Mouse (Mus musculus) adrenal gland, postnatal 4 days (tissue): ENCODE data around the gene Mpo. TPM values are rescaled to one million over a fixed set of nuclear protein-coding genes. Genes with fewer than 3 reads are reported as not detected.

Source experiments
- microRNA-seq: library from miRNA; unstranded; fragments of <30 nt; microRNA quantifications from one replicate; pipeline ENCODE4 v1.2.0, GENCODE M21; 2021
- total RNA-seq, 2 experiments: library from RNA; stranded (reverse); gene quantifications; 2 replicates each; pipeline ENCODE4 v1.2.3; 2021

Mpo gene
- total RNA-seq, 2 experiments from 2014 or later: 2.8 to 12.9 TPM

Small RNAs within 50 kb of the gene (microRNA-seq; reads per million reads assigned to microRNA genes)
- gene Mir142: not detected
- not detected for gene Mir142b

Other genes starting within 250 kb of the Mpo start
- gene Gm11492, start 226.9 kb upstream of the Mpo start, total RNA-seq: not detected
- 10 to 100 TPM; 39.7 to 47.5 TPM for gene Sept4, start 224.7 kb upstream of the Mpo start, total RNA-seq
- 10 to 100 TPM; 29.1 to 33.1 TPM for gene Mtmr4, start 201.4 kb upstream of the Mpo start, total RNA-seq
- under 1 TPM; 0.17 TPM for gene Hsf5, start 176.4 kb upstream of the Mpo start, total RNA-seq
- gene Rnf43, start 130.9 kb upstream of the Mpo start, total RNA-seq: 1 to 10 TPM; 4.4 to 5.7 TPM
- gene Supt4a, start 56.0 kb upstream of the Mpo start, total RNA-seq: 10 to 100 TPM; 88.2 to 89.0 TPM
- gene Tspoap1, start 33.0 kb upstream of the Mpo start, total RNA-seq: 1 to 10 TPM; 6.4 to 7.6 TPM
- not detected for gene Lpo, start 34.7 kb downstream of the Mpo start, total RNA-seq
- 10 to 100 TPM; 22.3 to 22.5 TPM for gene Mks1, start 59.6 kb downstream of the Mpo start, total RNA-seq
- gene Epx, start 82.0 kb downstream of the Mpo start, total RNA-seq: under 1 TPM; 0.45 to 0.99 TPM
- not detected for gene Olfr462, start 98.7 kb downstream of the Mpo start, total RNA-seq
- gene Olfr463, start 103.8 kb downstream of the Mpo start, total RNA-seq: not detected
- not detected for gene Olfr464, start 127.4 kb downstream of the Mpo start, total RNA-seq
- gene Dynll2, start 194.0 kb downstream of the Mpo start, total RNA-seq: 100 to 1,000 TPM; 143 to 154 TPM